Mouse (Mus musculus): ENCODE data around the gene D630003M21Rik.

DNA sequence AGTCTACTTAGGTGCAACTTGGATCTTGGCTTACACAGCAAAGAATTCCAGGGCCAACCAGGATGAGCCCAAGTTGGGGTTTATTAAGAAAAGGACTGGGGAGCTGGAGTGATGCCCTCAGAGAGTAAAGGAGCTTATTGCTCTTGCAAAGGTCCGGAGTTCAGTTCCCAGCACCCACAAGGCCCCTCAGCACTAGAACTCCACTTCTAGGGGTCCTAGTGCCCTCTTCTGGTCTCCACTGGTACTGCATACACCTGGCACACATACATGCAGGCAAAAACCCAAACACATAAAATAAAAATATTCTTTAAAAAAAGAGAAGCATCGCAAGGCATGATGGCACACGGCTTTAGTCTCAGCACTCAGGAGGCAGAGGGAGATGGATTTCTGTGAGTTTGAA lies 77.9 kb downstream of the D630003M21Rik start:
- TF ChIP-seq POLR2A (IDR thresholded peaks at IDR 0.05; ENCODE audit: low read depth, low read length), result no peak
- 0 out of 2 replicates have a peak, but pooled peaks have one; percentile 35 for TF ChIP-seq CTCF (IDR thresholded peaks at IDR 0.05; ENCODE audit: extremely low read depth, insufficient read length, insufficient replicate concordance, low read depth, low read length)

Data from small intestine, adult 2 months (tissue).